Mouse (Mus musculus) midbrain, postnatal 0 days (tissue): ENCODE results near the gene Plcl1. TPM values are rescaled to one million over a fixed set of nuclear protein-coding genes. Genes with fewer than 3 reads are reported as not detected.
"Not testable (repeated sequence)": the region's sequence is repeated elsewhere in the genome, so short reads cannot be mapped to it uniquely, and the experiment has no call there.

Source experiments
- ATAC-seq: fragments of 200-750 bp; cut with Nextera tagmentation; 2 replicates; pipeline ENCODE4 v1.8.0; 2017; ENCODE audit warnings: moderate number of reproducible peaks, mild to moderate bottlenecking, moderate TSS enrichment, moderate library complexity; ENCODE audit not compliant: low FRiP score
- DNase-seq: peaks from one replicate; pipeline ENCODE4 v3.0.0-alpha.2; 2015; ENCODE audit warnings: low spot score
- H3K27ac ChIP-seq: fragments of 300-500 bp; sonication (generic); 2 replicates; pipeline ENCODE4 v1.5.1; 2014; ENCODE audit warnings: low read depth, mild to moderate bottlenecking, low read length, mixed read lengths
- H3K27me3 ChIP-seq: fragments of 300-500 bp; sonication (generic); 2 replicates; pipeline ENCODE4 v1.6.1; 2014; ENCODE audit warnings: low read length, control low read depth, mixed read lengths; ENCODE audit not compliant: insufficient read depth
- H3K36me3 ChIP-seq: fragments of 300-500 bp; sonication (generic); 2 replicates; pipeline ENCODE4 v1.6.1; 2014; ENCODE audit warnings: low read length, control low read depth, mixed read lengths; ENCODE audit not compliant: insufficient read depth
- H3K4me1 ChIP-seq: fragments of 300-500 bp; sonication (generic); 2 replicates; pipeline ENCODE4 v1.6.1; 2014; ENCODE audit warnings: mild to moderate bottlenecking, control low read depth, antibody characterized with exemption, low read length, mixed read lengths; ENCODE audit not compliant: insufficient read depth
- H3K4me2 ChIP-seq: fragments of 300-500 bp; sonication (generic); 2 replicates; pipeline ENCODE4 v1.6.1; 2014; ENCODE audit warnings: low read depth, mild to moderate bottlenecking, low read length, mixed read lengths; ENCODE audit not compliant: poor library complexity, severe bottlenecking
- H3K4me3 ChIP-seq: fragments of 300-500 bp; sonication (generic); 2 replicates; pipeline ENCODE4 v1.5.1; 2014; ENCODE audit warnings: low read depth, mild to moderate bottlenecking, low read length, moderate library complexity
- H3K9ac ChIP-seq: fragments of 300-500 bp; sonication (generic); replicated peaks from 2 replicates; pipeline ENCODE4 v1.6.1; 2014; ENCODE audit warnings: mild to moderate bottlenecking, low read length, moderate library complexity, mixed read lengths; ENCODE audit not compliant: poor library complexity, severe bottlenecking
- H3K9me3 ChIP-seq: fragments of 300-500 bp; sonication (generic); 2 replicates; pipeline ENCODE4 v1.6.1; 2016; ENCODE audit warnings: low read length, control low read depth
- CTCF ChIP-seq: IDR thresholded peaks from 2 replicates; pipeline ENCODE4 v1.5.1; 2016; ENCODE audit warnings: antibody characterized with exemption, mild to moderate bottlenecking
- WGBS: fragments of 180-500 bp; shearing (Covaris S2); extraction: QIAGEN DNeasy Blood & Tissue Kit; methylation state at CpG from one replicate; pipeline ENCODE4 v1.1.7; 2014; 5-methylcytosine and 5-hydroxymethylcytosine counted together
- polyA plus RNA-seq: library from polyadenylated mRNA; unstranded; fragments of >200 nt; fragmentation: Nextera tagmentation; extraction: Ambion mirVana; gene quantifications from 2 replicates; pipeline ENCODE4 v1.2.1, GENCODE M21; 2015
- total RNA-seq: library from RNA; depleted of rRNA; stranded (reverse); fragments of >200 nt; gene quantifications from 2 replicates; pipeline ENCODE4 v1.2.3, GENCODE M21; 2014

Gene Plcl1
- total and polyA plus RNA-seq, 2 experiments from 2014 or later = 3.9 to 9.4 TPM

- DNase-seq (no peak), ATAC-seq (no peak)
- no peak overlapping the region for H3K4me3 ChIP-seq
- 83% methylated on average over 5 of the region's 5 CpGs for WGBS
- no peaks in the 10 kb centered on the region for H3K27me3 ChIP-seq
- TF ChIP-seq CTCF = no peak
- no peak overlapping the region for H3K27ac ChIP-seq
- no peaks in the 10 kb centered on the region for H3K36me3 ChIP-seq
- no peak overlapping the region for H3K9ac ChIP-seq
- H3K4me1 ChIP-seq = no peaks in the 10 kb centered on the region
- H3K4me2 ChIP-seq = no peak overlapping the region
- H3K9me3 ChIP-seq = no peaks in the 10 kb centered on the region
Observed at GRCm38 (mm10) chr1:55462301-55462700, 56.6 kb downstream of the Plcl1 start.

DNA sequence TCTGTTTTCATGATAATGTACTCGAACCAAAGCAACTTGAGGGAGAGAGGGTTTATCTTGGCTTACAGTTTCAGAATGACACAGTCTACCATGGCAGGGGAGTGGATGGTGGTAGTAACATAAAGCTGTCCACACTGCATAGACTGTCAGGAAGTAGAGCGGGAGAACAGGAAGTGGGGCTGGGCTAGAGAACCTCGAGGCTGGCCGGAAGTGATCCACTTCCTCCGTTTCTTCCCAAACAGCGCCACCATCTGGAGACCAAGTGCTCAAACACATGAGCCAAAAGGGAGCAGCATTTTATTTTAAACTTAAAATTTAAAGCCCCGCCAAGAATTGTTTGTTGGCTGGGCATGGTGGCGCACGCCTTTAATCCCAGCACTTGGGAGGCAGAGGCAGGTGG is 68.0 kb downstream of the Plcl1 start:
- no peaks in the 10 kb centered on the region for H3K36me3 ChIP-seq
- DNase-seq (no peak), ATAC-seq (no peak)
- no peak overlapping the region for H3K4me3 ChIP-seq
- WGBS = 89% methylated on average over 9 of the region's 9 CpGs
- H3K4me1 ChIP-seq = no peaks in the 10 kb centered on the region
- TF ChIP-seq CTCF = no peak
- no peak overlapping the region for H3K27ac ChIP-seq
- no peaks in the 10 kb centered on the region for H3K9me3 ChIP-seq
- no peaks in the 10 kb centered on the region for H3K27me3 ChIP-seq
- H3K9ac ChIP-seq = no peak overlapping the region
- H3K4me2 ChIP-seq = no peak overlapping the region

DNA sequence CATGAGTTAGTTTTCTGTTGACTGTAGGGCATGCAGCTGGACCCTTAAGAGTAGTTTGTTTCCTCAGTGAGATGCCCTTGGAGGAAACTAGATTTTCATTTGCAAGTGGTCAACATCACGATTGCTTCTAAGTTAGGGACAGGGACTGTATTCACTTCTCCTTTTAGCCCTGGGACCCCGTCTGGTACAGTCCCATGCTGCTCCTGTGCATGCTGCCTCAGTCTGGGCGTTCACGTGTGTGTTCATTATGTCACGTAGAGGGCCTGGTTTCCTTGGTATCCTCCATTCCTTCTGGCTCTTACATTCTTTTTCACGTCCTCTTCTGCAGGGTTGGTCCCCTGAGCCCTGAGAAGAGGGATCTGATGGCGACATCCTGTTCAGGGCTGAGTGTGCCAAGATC is 69.3 kb downstream of the Plcl1 start:
- H3K36me3 ChIP-seq = no peaks in the 10 kb centered on the region
- DNase-seq = no peak

DNA sequence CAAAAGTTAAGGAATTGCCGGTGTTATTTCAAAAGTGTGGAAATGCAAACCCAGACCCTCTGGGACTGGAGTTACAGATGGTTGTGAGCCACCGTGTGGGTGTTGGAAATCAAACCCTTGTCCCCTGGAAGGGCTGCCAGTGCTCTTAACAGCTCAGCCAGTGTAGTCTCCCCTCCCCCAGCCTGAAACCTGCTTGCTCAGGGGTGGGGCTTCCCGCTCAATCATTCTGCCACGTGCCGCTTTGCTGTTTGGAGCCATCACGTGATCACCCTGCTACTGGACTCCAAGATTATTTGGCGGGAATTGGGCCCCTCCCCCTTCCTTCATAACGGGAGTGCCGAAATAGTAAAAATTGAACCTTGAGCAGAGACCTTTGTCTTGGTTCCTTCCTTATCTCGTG is 81.7 kb downstream of the Plcl1 start:
- not testable (repeated sequence) for DNase-seq, ATAC-seq, H3K27ac ChIP-seq, H3K4me3 ChIP-seq, H3K4me1 ChIP-seq, H3K27me3 ChIP-seq, H3K36me3 ChIP-seq, H3K4me2 ChIP-seq, H3K9me3 ChIP-seq, H3K9ac ChIP-seq
- WGBS = 86% methylated on average over 10 of the region's 10 CpGs

More for the DNA sequence above, 69.3 kb downstream of the Plcl1 start:
- H3K27me3 ChIP-seq = no peaks in the 10 kb centered on the region
- ATAC-seq = no peak
- H3K4me2 ChIP-seq = no peak overlapping the region
- no peak overlapping the region for H3K9ac ChIP-seq
- TF ChIP-seq CTCF = no peak
- no peak overlapping the region for H3K4me3 ChIP-seq
- H3K9me3 ChIP-seq = no peaks in the 10 kb centered on the region
- H3K4me1 ChIP-seq = no peaks in the 10 kb centered on the region
- H3K27ac ChIP-seq = no peak overlapping the region
- WGBS = 84% methylated on average over 7 of the region's 7 CpGs

- Histone ChIP-seq H3K36me3 (no peaks in the 10 kb centered on the region), H3K4me3 (no peak overlapping the region), H3K4me1 (no peaks in the 10 kb centered on the region), H3K9ac (no peak overlapping the region), H3K27ac (no peak overlapping the region), H3K27me3 (no peaks in the 10 kb centered on the region), H3K4me2 (no peak overlapping the region), H3K9me3 (no peaks in the 10 kb centered on the region)
- no peak for TF ChIP-seq CTCF
- DNase-seq (no peak), ATAC-seq (no peak)
- 94% methylated on average over 2 of the region's 2 CpGs for WGBS
Observed at GRCm38 (mm10) chr1:55488261-55488660, 82.5 kb downstream of the Plcl1 start.

DNA sequence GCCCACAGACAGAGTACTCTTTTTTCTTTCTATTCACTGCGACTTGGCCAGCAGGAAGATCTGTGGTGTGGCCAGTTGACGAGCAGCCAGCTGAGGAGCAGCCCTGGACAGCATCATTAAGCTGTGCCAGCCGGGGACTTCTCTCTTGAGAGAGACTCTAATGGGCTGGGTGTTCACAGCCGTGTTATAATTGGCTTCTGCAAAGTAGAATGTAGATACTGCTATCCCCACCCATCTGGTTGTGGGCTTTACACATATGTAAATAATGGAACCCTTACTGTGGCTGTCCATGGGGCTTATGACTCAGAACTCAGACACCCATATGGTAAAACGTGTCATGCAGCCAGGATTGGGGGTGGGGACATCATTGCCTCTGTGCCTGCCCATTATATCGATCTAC is 83.6 kb downstream of the Plcl1 start:
- DNase-seq (peak; percentile 87), ATAC-seq (peak; percentile 79; the same call in 1 of the 2 replicates)
- H3K9me3 ChIP-seq = no peaks in the 10 kb centered on the region
- no peak overlapping the region for H3K4me2 ChIP-seq
- TF ChIP-seq CTCF = no peak
- no peak overlapping the region for H3K27ac ChIP-seq
- H3K4me3 ChIP-seq = no peak overlapping the region
- no peak overlapping the region for H3K9ac ChIP-seq
- no peaks in the 10 kb centered on the region for H3K36me3 ChIP-seq
- H3K27me3 ChIP-seq = no peaks in the 10 kb centered on the region
- H3K4me1 ChIP-seq = no peaks in the 10 kb centered on the region
- WGBS = 41% methylated on average over 6 of the region's 6 CpGs
